Comparison of ENCODE assay signal across 8 mouse cellular contexts in the genomic region with DNA sequence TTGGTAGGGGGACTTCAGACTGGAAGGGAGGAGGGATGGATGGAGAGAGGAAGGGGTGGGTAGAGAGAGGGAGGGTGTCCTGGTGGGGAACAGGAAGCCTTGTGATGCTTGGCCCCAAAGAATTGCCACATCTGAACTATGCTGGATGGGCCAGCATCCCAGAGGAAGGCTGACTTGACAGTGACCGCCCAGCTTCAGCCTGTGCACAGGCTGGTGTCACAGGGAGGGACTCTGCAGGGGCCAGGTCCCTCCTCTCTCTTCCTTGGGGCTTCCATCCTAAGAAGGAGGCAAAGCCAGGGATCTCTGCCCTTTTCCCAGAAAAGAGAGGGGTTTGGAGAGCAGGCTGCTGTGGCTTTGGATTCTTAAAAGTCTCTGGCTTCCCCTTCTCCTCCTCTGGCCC. TPM values are rescaled to one million over a fixed set of nuclear protein-coding genes. Genes with fewer than 3 reads are reported as not detected.
DNase-seq lines count a peak whose midpoint lies in the region; ATAC-seq and TF ChIP-seq lines count a peak whose summit lies in the region.
"Had no signal": no experiment of that assay in that cellular context is flagged by ENCODE, and none has a peak within 500 bp of the region (broad histone marks: within the 10 kb centered on the region; RNA-seq: fewer than 3 reads in every experiment).

No protein-coding gene starts in this region.

- 46% methylated on average over 1 of the region's 1 CpGs for WGBS in lung, embryonic 14.5 days
- WGBS in lung, adult 2 months: 47% methylated on average over 1 of the region's 1 CpGs

- no peak overlapping the region for H3K4me3 ChIP-seq in lung, embryonic 14.5 days (ENCODE audit: low read depth, low read length)
- no peak overlapping the region for H3K4me3 ChIP-seq in lung, adult 2 months (replicated peaks; ENCODE audit: extremely low read depth, low read depth, low read length)
- H3K4me3 ChIP-seq in embryonic fibroblast, embryonic 13.5 days (ENCODE audit: insufficient read depth, low read length): no peak overlapping the region
- H3K4me3 ChIP-seq: hindbrain, embryonic 15.5 days had no signal

- no peak overlapping the region for H3K4me2 ChIP-seq in lung, embryonic 14.5 days

- no peak for DNase-seq in lung, embryonic 14.5 days
- DNase-seq in lung, adult 2 months: no peak
- DNase-seq in heart, postnatal 10 days: peak; percentile 49 to 52
- peak; percentile 48 to 65 for DNase-seq in lung, postnatal 4 days
- no peak for DNase-seq in right cerebral cortex, adult 2 months (ENCODE audit: low spot score in 2 of 2)
- no peak for DNase-seq in cerebellum, adult 9-11 months

- H3K9me3 ChIP-seq in lung, embryonic 14.5 days (ENCODE audit: low read depth, low read length): no peaks in the 10 kb centered on the region
- H3K9me3 ChIP-seq: hindbrain, embryonic 15.5 days had no signal

- peak; percentile 16; the same call in 1 of the 2 replicates for ATAC-seq in lung, embryonic 14.5 days (ENCODE audit: insufficient read depth)

- no peak; the same call in 1 of the 2 replicates for TF ChIP-seq POLR2A in lung, adult 2 months (IDR thresholded peaks at IDR 0.05; ENCODE audit: borderline replicate concordance, extremely low read depth, low read depth, low read length)
- no peak for TF ChIP-seq POLR2A in embryonic fibroblast, embryonic 13.5 days (IDR thresholded peaks at IDR 0.05; ENCODE audit: low read depth, low read length)

- intact Hi-C loops in heart, postnatal 10 days (cut with DNase I): no loop called here

- no peak overlapping the region for H3K9ac ChIP-seq in lung, embryonic 14.5 days
- H3K9ac ChIP-seq: hindbrain, embryonic 15.5 days had no signal

- no peaks in the 10 kb centered on the region for H3K36me3 ChIP-seq in lung, embryonic 14.5 days (ENCODE audit: insufficient read depth)
- H3K36me3 ChIP-seq: hindbrain, embryonic 15.5 days had no signal

- H3K27ac ChIP-seq in lung, embryonic 14.5 days (ENCODE audit: low read depth): peak overlapping the region; percentile 81
- H3K27ac ChIP-seq in embryonic fibroblast, embryonic 13.5 days (ENCODE audit: insufficient read depth, low read length): peak overlapping the region; percentile 94
- H3K27ac ChIP-seq: hindbrain, embryonic 15.5 days had no signal

- TF ChIP-seq CTCF in lung, embryonic 14.5 days (IDR thresholded peaks at IDR 0.05; ENCODE audit: low read depth): no peak
- TF ChIP-seq CTCF in lung, adult 2 months (IDR thresholded peaks at IDR 0.05; ENCODE audit: insufficient read depth, low read length): no peak
- no peak for TF ChIP-seq CTCF in embryonic fibroblast, embryonic 13.5 days (IDR thresholded peaks at IDR 0.05; ENCODE audit: borderline replicate concordance, insufficient read depth, low read length)

- H3K27me3 ChIP-seq in lung, embryonic 14.5 days (ENCODE audit: insufficient read depth, low read length): no peaks in the 10 kb centered on the region
- H3K27me3 ChIP-seq: hindbrain, embryonic 15.5 days had no signal

- peaks cover 27% of the 10 kb centered on the region for H3K4me1 ChIP-seq in lung, embryonic 14.5 days (ENCODE audit: insufficient read depth)
- peaks cover 35% of the 10 kb centered on the region for H3K4me1 ChIP-seq in lung, adult 2 months (ENCODE audit: control insufficient read depth, insufficient read depth, low read length)
- H3K4me1 ChIP-seq in embryonic fibroblast, embryonic 13.5 days (ENCODE audit: control insufficient read depth, insufficient read depth, low read length): peaks cover 52% of the 10 kb centered on the region

RNA-seq across cellular contexts. Expression of gene Timp2, which starts 7.0 kb away (rescaled TPM):
- polyA plus RNA-seq in lung, embryonic 14.5 days (2014; fragmentation: Nextera tagmentation; extraction: Ambion mirVana): 87.3 and 90.4 TPM in 2 replicates
- 353 and 397 TPM in 2 replicates for polyA plus RNA-seq in lung, adult 2 months (2012; rRNA removed)
- 967 and 1,083 TPM in 2 replicates for polyA plus RNA-seq in embryonic fibroblast, embryonic 13.5 days (2011; ENCODE audit: insufficient read length, low read depth, missing spikeins)
- 100 to 1,000 TPM; 199 to 211 TPM for total RNA-seq in heart, postnatal 10 days (2021)

RNA-seq across cellular contexts. Expression of gene Cep295nl, which starts 20.2 kb away (rescaled TPM):
- polyA plus RNA-seq in lung, embryonic 14.5 days (2014; fragmentation: Nextera tagmentation; extraction: Ambion mirVana): 0.57 and 0.62 TPM in 2 replicates
- polyA plus RNA-seq in lung, adult 2 months (2012; rRNA removed): 0.28 and 0.32 TPM in 2 replicates
- polyA plus RNA-seq in embryonic fibroblast, embryonic 13.5 days (2011; ENCODE audit: insufficient read length, low read depth, missing spikeins): 5.2 and 6.1 TPM in 2 replicates
- 1 to 10 TPM; 1.4 to 2.0 TPM for total RNA-seq in heart, postnatal 10 days (2021)

RNA-seq across cellular contexts. Expression of gene Lgals3bp, which starts 39.4 kb away (rescaled TPM):
- polyA plus RNA-seq in lung, embryonic 14.5 days (2014; fragmentation: Nextera tagmentation; extraction: Ambion mirVana): 2.9 and 3.8 TPM in 2 replicates
- 259 and 311 TPM in 2 replicates for polyA plus RNA-seq in lung, adult 2 months (2012; rRNA removed)
- 116 and 144 TPM in 2 replicates for polyA plus RNA-seq in embryonic fibroblast, embryonic 13.5 days (2011; ENCODE audit: insufficient read length, low read depth, missing spikeins)
- 10 to 100 TPM; 31.3 to 31.7 TPM for total RNA-seq in heart, postnatal 10 days (2021)

RNA-seq across cellular contexts. Expression of gene Cant1, which starts 56.4 kb away (rescaled TPM):
- 27.7 and 31.4 TPM in 2 replicates for polyA plus RNA-seq in lung, embryonic 14.5 days (2014; fragmentation: Nextera tagmentation; extraction: Ambion mirVana)
- polyA plus RNA-seq in lung, adult 2 months (2012; rRNA removed): 55.9 and 61.9 TPM in 2 replicates
- 28.2 and 29.9 TPM in 2 replicates for polyA plus RNA-seq in embryonic fibroblast, embryonic 13.5 days (2011; ENCODE audit: insufficient read length, low read depth, missing spikeins)
- 10 to 100 TPM; 20.4 to 22.0 TPM for total RNA-seq in heart, postnatal 10 days (2021)

Comparison
In these comparisons a context has a peak if more than half of its experiments do, and no peak if none do; other contexts are left out.
1. DNase-seq: peak in heart, postnatal 10 days (2 of 2) and lung, postnatal 4 days (2 of 2); none in lung, embryonic 14.5 days (single experiment), lung, adult 2 months (single experiment), right cerebral cortex, adult 2 months (0 of 2) and cerebellum, adult 9-11 months (single experiment).
2. RNA of gene Lgals3bp, which starts 39.4 kb away (polyA plus RNA-seq): 259 to 311 TPM in lung, adult 2 months and 116 to 144 TPM in embryonic fibroblast, embryonic 13.5 days; 2.9 to 3.8 TPM in lung, embryonic 14.5 days; every median in the first group is over 10 times any median in the second.